Mouse (Mus musculus) hindbrain, embryonic 11.5 days (tissue): ENCODE measurements around the gene Tomm7. TPM values are rescaled to one million over a fixed set of nuclear protein-coding genes. Genes with fewer than 3 reads are reported as not detected.
A peak's percentile ranks its signal among the peaks of the same experiment; 100 is the strongest.
"Not testable (repeated sequence)": the region's sequence is repeated elsewhere in the genome, so short reads cannot be mapped to it uniquely, and the experiment has no call there.

Source experiments
- ATAC-seq: fragments of 200-750 bp; cut with Nextera tagmentation; 2 replicates; pipeline ENCODE4 v1.8.0; 2017; ENCODE audit warnings: mild to moderate bottlenecking, moderate TSS enrichment, moderate library complexity; ENCODE audit not compliant: low FRiP score
- DNase-seq: peaks from one replicate; pipeline ENCODE4 v3.0.0-alpha.2; 2015; ENCODE audit warnings: low spot score
- H3K27ac ChIP-seq: fragments of 300-500 bp; sonication (generic); 2 replicates; pipeline ENCODE4 v1.5.1; 2014; ENCODE audit warnings: mild to moderate bottlenecking, low read depth, low read length
- H3K27me3 ChIP-seq: fragments of 300-500 bp; sonication (generic); 2 replicates; pipeline ENCODE4 v1.6.1; 2014; ENCODE audit warnings: mild to moderate bottlenecking, low read length, moderate library complexity, mixed read lengths; ENCODE audit not compliant: control insufficient read depth, insufficient read depth
- H3K36me3 ChIP-seq: fragments of 300-500 bp; sonication (generic); 2 replicates; pipeline ENCODE4 v1.6.1; 2014; ENCODE audit warnings: mild to moderate bottlenecking, low read length, moderate library complexity, mixed read lengths; ENCODE audit not compliant: control insufficient read depth, insufficient read depth
- H3K4me1 ChIP-seq: fragments of 300-500 bp; sonication (generic); replicated peaks from 2 replicates; pipeline ENCODE4 v1.6.1; 2014; ENCODE audit warnings: low read length, mixed read lengths; ENCODE audit not compliant: control insufficient read depth, insufficient read depth
- H3K4me2 ChIP-seq: fragments of 300-500 bp; sonication (generic); replicated peaks from 2 replicates; pipeline ENCODE4 v1.6.1; 2014; ENCODE audit warnings: mild to moderate bottlenecking, low read depth, low read length
- H3K4me3 ChIP-seq: fragments of 300-500 bp; sonication (generic); 2 replicates; pipeline ENCODE4 v1.5.1; 2014; ENCODE audit warnings: low read depth, low read length
- H3K9ac ChIP-seq: fragments of 300-500 bp; sonication (generic); 2 replicates; pipeline ENCODE4 v1.6.1; 2014; ENCODE audit warnings: low read depth, low read length
- H3K9me3 ChIP-seq: fragments of 300-500 bp; sonication (generic); 2 replicates; pipeline ENCODE4 v1.6.1; 2016; ENCODE audit warnings: low read length; ENCODE audit not compliant: control insufficient read depth
- WGBS: fragments of 180-500 bp; shearing (Covaris S2); extraction: QIAGEN DNeasy Blood & Tissue Kit; methylation state at CpG from one replicate; pipeline ENCODE4 v1.1.7; 2014; 5-methylcytosine and 5-hydroxymethylcytosine counted together
- polyA plus RNA-seq: library from polyadenylated mRNA; unstranded; fragments of >200 nt; fragmentation: Nextera tagmentation; extraction: Ambion mirVana; gene quantifications from 2 replicates; pipeline ENCODE4 v1.2.1, GENCODE M21; 2014

The Tomm7 gene
- polyA plus RNA-seq, 1 experiment from 2014 or later, result 107 TPM

DNA sequence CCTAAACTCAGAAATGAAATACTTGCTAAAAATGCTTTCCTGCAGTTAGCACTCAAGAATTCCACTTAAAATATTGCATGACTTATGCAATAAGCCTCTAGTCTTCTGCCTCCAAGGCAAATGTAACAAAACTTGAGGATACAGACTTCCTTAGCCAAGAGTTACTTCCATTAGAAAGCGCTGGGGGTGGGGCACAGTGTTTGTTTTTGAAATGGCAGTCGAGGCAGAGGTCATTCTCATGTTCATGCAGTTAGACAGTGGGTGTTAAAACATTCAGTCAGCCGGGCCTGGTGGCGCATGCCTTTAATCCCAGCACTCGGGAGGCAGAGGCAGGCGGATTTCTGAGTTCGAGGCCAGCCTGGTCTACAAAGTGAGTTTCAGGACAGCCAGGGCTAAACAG is 5.8 kb downstream of the Tomm7 start:
- H3K9me3 ChIP-seq, result no peaks in the 10 kb centered on the region
- no peak overlapping the region for H3K4me2 ChIP-seq
- H3K36me3 ChIP-seq, result peaks cover 5% of the 10 kb centered on the region; the same call in 1 of the 2 replicates
- no peak overlapping the region for H3K27ac ChIP-seq
- no peaks in the 10 kb centered on the region for H3K27me3 ChIP-seq
- 92% methylated on average over 7 of the region's 7 CpGs for WGBS
- ATAC-seq (no peak), DNase-seq (no peak)
- H3K9ac ChIP-seq, result no peak overlapping the region
- H3K4me1 ChIP-seq, result no peaks in the 10 kb centered on the region
- H3K4me3 ChIP-seq, result no peak overlapping the region

DNA sequence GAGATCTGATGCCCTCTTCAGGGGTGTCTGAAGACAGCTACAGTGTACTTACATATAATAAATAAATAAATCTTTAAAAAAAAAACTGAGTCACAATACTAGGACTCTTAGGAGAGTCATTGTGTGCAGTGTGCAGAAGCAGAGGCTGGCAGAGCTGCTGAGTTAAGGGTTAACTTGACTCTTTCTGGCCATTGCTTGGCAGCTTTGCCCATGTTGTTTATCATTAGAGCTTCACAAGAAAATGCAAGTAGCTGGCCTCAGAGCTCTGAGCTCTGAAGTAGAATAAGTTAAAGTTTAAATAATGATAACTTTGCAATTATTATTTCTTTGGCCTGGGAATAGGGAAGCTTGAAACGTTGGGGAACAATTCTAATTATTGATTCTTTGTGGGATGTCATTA is 8.3 kb downstream of the Tomm7 start:
- DNase-seq, H3K4me1 ChIP-seq, H3K27ac ChIP-seq, H3K36me3 ChIP-seq, ATAC-seq, H3K9ac ChIP-seq, H3K4me3 ChIP-seq, H3K4me2 ChIP-seq, H3K9me3 ChIP-seq, H3K27me3 ChIP-seq: not testable (repeated sequence)
- WGBS, result 78% methylated on average over 1 of the region's 1 CpGs

DNA sequence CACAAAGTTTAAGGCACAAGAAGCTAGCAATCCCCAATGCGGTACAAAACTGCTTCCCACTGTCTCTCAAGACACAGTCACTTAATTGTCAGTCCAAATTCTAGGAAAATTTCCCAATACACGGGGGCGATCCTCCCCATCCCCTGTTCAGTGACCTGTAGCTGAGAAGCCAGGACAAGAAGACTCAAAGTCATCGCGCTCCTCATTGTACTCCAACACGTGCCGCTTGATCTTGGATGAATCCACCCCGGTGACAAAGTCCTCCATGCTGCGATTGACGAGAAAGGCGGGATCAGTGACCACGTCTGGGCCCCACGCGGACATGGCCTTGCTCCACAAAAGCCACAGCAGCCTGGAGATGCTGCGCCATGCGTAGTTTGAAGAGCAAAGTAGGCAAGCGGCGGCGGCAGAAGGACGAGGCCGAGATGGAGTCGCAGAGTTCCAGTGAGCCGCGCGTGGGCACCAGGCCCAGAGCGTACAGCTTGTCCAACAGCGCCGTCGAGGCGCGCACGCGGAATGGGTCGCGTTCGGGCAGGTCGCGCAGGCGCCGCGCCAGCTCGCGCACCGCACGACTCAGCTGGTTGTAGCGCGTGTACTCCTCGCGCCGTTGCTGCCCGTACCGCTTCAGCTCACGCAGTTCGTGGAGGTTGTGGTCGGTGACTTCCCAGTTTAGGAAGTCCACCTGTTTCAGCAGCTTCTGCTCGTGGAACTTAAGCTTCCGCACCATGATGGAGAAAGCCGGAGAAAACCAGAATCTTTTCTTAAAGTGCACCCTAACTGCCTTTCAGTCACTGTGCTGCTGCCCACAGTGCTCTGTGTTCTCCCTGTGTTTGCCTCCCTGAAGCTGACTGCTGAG is 12.8 kb downstream of the Tomm7 start:
- H3K27ac ChIP-seq, result no peak overlapping the region
- no peaks in the 10 kb centered on the region for H3K36me3 ChIP-seq
- no peaks in the 10 kb centered on the region for H3K4me1 ChIP-seq
- H3K4me2 ChIP-seq, result 0 out of 2 replicates have a peak overlapping the region, but pooled peaks have one; percentile 17
- WGBS, result 40% methylated on average over 58 of the region's 58 CpGs
- H3K27me3 ChIP-seq, result peaks cover 3% of the 10 kb centered on the region; the same call in 1 of the 2 replicates
- no peak overlapping the region; the same call in 1 of the 2 replicates for H3K4me3 ChIP-seq
- no peak overlapping the region for H3K9ac ChIP-seq
- no peaks in the 10 kb centered on the region for H3K9me3 ChIP-seq
- no peak for ATAC-seq
- DNase-seq, result peak; percentile 22

DNA sequence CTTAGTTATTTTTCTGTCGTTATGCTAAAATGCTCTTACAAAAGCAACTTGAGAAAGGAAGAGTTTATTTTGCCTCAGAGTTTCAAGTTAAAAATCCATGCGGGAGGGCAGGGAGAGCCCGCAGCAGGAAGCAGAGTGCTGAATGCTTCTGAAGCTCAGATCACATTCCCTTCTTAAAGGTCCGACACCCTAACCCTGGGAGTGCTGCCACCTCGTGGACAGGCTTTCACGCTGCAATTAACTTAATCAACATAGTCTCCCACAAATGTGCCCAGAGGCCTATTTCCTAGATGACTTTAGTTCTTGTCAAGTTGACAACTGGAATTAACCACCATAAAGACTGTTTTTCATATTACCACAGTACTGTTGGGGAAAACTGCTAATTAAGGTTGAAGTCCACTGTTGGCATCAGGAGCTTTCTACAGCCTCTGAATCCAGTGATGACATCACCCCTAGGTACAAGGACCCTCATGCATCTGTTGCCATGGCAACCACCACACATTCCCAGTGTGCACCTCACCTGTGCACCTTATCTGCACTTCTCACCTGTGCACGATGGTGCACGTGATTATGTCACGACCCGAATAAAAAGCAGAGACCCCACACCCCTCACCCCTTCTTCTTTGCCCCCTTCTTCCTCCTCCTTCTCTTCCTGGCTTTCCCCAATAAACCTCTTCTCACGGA is 17.5 kb downstream of the Tomm7 start:
- Histone ChIP-seq H3K27me3 (peaks cover 3% of the 10 kb centered on the region; the same call in 1 of the 2 replicates), H3K9me3 (no peaks in the 10 kb centered on the region), H3K4me2 (no peak overlapping the region), H3K4me3 (no peak overlapping the region), H3K36me3 (no peaks in the 10 kb centered on the region), H3K9ac (no peak overlapping the region), H3K4me1 (no peaks in the 10 kb centered on the region), H3K27ac (no peak overlapping the region)
- ATAC-seq, result no peak
- peak; percentile 78 for DNase-seq
- 37% methylated on average over 11 of the region's 11 CpGs for WGBS

DNA sequence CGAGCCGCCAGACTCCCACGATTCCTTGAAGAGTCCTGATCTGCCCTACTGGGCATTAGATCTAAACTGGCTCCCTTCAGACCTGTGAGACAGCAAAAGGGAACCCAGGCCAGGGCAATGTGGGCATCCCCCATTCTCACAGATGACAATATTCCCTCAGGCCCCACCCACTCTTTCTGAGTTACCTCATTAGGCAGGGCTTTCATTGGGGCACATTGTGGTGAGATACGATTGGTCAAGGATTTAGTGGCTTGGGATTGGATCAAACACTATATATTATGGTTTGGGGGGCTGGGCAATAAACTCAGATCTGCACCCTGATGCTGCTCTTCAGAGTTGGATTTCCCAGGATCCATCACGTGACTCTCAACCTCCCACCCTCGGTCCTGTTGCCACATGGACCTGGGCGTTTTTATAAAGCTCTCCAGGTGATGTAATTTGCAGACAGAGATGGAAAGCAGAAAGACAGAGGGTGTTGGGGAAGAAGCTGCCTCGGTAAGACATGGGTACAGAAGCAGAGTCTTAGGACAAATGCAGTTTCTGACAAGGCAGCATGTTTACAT is 19.7 kb downstream of the Tomm7 start:
- Histone ChIP-seq H3K4me3 (no peak overlapping the region), H3K4me1 (no peaks in the 10 kb centered on the region), H3K36me3 (no peaks in the 10 kb centered on the region), H3K4me2 (no peak overlapping the region), H3K9ac (no peak overlapping the region), H3K27me3 (no peaks in the 10 kb centered on the region), H3K9me3 (no peaks in the 10 kb centered on the region), H3K27ac (no peak overlapping the region)
- DNase-seq, result no peak
- 85% methylated on average over 8 of the region's 8 CpGs for WGBS
- no peak for ATAC-seq

DNA sequence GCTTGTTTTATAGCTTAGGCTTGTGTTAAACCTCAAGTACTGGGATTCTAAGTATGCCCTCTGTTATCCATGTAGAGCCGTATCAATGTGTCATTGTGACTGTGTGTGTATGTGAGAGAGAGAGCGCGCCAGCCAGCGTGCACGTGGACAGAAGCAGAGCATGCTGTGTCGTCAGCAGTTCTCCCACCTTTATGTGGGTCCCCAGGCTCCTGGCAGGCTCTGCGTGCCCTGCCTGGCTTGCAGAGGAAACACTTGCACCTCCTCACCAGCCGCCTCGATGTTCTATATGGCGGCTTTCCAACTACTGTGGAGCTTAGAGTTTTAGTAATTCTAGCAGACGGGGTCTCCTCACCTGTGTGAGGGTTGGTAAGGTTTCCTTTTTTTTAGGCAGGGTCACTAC is 21.7 kb downstream of the Tomm7 start:
- 76% methylated on average over 11 of the region's 11 CpGs for WGBS
- DNase-seq (no peak), ATAC-seq (no peak)
- Histone ChIP-seq H3K27ac (no peak overlapping the region), H3K36me3 (no peaks in the 10 kb centered on the region), H3K4me3 (no peak overlapping the region), H3K4me2 (no peak overlapping the region), H3K27me3 (no peaks in the 10 kb centered on the region), H3K9ac (no peak overlapping the region), H3K9me3 (no peaks in the 10 kb centered on the region), H3K4me1 (no peaks in the 10 kb centered on the region)

DNA sequence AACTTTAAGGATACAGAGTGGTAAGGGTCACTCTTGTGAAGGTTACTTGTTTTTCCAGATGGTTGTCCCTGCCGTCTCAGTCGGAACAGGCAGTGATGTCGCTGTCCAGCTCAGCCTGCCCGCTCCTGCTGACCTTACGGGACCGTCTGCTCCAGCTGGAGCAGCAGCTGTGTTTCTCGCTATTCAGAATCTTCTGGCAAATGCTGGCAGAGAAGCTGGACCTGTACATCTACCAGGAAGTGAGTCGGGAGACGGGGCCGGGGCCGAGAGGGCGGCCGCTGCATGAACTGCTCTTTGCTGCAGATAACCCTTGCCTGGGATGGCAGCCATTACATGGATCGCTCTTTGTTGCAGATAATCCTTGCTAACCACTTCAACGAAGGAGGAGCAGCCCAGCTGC is 27.3 kb downstream of the Tomm7 start:
- Histone ChIP-seq H3K9ac (no peak overlapping the region), H3K4me1 (no peaks in the 10 kb centered on the region), H3K9me3 (no peaks in the 10 kb centered on the region), H3K27me3 (no peaks in the 10 kb centered on the region), H3K27ac (no peak overlapping the region), H3K4me2 (no peak overlapping the region), H3K36me3 (peaks cover 4% of the 10 kb centered on the region; the same call in 1 of the 2 replicates), H3K4me3 (no peak overlapping the region)
- WGBS, result 84% methylated on average over 15 of the region's 15 CpGs
- DNase-seq, result no peak
- ATAC-seq, result no peak

DNA sequence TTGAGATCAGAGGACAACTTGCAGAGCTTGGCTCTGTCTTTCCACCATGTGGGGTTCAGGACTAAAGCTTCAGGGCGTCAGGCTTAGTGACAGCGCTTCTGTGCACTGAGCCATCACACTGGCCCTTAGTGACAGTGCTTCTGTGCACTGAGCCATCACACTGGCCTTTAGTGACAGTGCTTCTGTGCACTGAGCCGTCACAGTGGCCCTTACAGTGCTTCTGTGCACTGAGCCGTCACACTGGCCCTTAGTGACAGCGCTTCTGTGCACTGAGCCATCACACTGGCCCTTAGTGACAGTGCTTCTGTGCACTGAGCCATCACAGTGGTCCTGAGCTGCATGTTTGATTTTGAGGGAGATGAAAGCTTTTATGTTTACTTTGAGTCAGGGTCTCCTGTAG is 29.1 kb downstream of the Tomm7 start:
- no peaks in the 10 kb centered on the region for H3K9me3 ChIP-seq
- no peaks in the 10 kb centered on the region for H3K27me3 ChIP-seq
- H3K36me3 ChIP-seq, result peaks cover 4% of the 10 kb centered on the region; the same call in 1 of the 2 replicates
- H3K9ac ChIP-seq, result no peak overlapping the region
- no peak overlapping the region for H3K27ac ChIP-seq
- ATAC-seq, result no peak
- H3K4me3 ChIP-seq, result no peak overlapping the region
- 69% methylated on average over 5 of the region's 5 CpGs for WGBS
- H3K4me1 ChIP-seq, result no peaks in the 10 kb centered on the region
- H3K4me2 ChIP-seq, result no peak overlapping the region
- DNase-seq, result no peak
